Mouse (Mus musculus) frontal cortex, postnatal 25 days (tissue): ENCODE data around the gene Dock7.
A peak's percentile ranks its signal among the peaks of the same experiment; 100 is the strongest.
"Not testable (repeated sequence)": the region's sequence is repeated elsewhere in the genome, so short reads cannot be mapped to it uniquely, and the experiment has no call there.

Source experiments
- DNase-seq, 2 experiments: peaks; one replicate each; pipeline ENCODE4 v3.0.0; 2022; ENCODE audit warnings: low spot score in 2 of 2

Gene Dock7

DNA sequence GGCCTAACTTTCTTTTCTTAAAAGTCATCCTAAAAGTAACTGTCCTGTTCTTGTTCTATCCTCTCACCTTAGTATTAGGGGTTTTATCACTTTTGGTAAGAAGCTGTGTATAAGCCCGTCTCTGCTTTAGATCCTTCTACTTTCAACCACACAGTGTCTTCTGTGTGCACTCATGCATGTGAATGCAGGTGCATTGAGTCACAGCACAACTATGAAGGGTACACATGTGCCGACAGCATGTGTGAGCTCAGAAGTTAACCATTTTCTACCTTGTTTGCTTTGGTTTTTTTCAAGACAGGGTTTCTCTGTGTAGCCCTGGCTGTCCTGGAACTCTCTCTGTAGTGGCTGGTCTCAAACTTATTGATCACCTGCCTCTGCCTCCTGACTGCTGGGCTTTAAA lies 114.4 kb downstream of the Dock7 start:
- no peak for DNase-seq

DNA sequence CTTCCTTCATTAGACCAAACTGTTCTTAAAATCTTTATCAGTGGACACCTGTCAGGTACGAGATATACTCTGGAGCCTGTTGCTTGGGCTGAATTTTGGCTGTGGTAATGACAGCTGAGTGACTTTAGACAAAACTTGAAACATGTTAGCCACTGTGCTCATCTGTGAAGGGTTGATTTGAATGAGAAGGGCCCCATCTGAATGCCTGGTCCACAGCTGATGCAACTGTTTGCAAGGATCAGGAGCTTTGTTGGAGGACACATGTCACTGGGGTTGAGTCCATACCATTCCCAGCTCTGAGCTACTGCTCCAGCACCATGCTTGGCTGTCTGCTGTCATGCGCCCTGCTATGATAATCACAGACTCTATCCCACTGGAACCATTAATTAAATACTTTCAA lies 115.1 kb downstream of the Dock7 start:
- DNase-seq, result no peak

DNA sequence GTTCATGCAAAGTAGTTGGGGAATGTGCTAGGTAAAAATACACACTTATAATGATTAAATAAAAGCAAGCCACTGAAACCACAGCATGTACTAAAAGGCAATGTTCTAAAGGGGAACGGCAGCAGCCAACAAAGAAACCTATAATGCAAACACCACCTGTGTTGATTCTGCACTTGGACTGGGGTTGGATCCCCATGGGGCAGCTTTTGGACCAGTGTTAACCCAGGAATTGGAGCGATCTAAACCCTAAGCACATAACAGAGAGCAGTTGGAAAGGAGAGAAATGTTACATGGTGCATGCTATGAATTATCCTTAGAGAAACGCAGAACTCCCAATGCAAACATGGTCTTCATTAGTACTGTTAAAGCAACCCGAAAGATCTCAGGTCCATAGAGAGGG lies 127.2 kb downstream of the Dock7 start:
- DNase-seq, result no peak

DNA sequence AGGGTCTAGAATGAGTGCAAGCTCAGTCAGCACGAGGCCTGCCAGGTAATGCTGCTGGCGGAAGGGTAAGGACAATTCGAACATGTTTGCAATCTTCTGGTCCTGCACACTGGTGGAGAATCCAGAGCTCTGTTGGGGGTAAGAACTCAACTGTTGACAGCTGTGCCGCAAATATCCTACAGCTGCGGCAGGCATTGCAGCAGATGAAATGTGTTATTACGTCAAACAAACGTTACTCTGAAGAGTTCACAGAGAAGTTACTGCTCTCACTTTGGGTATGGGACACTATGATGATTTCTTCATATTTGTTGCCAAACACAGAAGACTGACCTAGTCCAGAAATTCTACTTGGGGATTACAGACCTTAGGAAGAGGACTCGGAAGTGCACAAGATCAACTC lies 136.0 kb downstream of the Dock7 start:
- DNase-seq, result no peak

DNA sequence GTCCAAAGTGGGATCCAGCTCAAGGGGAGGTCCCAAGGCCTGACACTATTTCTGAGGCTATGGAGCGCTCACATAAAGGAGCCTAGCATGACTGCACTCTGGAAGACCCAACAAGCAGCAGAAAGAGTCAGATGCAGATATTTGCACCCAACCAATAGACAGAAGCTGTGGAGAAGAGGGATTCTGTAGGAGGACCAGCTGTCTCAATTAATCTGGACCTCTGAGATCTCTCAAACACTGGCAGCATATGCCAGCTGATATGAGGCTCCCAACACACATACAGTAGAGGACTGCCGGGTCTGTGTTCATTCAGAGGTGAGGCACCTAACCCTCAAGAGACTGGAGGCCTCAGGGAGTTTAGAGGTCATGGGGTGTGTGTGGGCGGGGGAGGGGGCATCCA lies 140.7 kb downstream of the Dock7 start:
- not testable (repeated sequence) for DNase-seq

DNA sequence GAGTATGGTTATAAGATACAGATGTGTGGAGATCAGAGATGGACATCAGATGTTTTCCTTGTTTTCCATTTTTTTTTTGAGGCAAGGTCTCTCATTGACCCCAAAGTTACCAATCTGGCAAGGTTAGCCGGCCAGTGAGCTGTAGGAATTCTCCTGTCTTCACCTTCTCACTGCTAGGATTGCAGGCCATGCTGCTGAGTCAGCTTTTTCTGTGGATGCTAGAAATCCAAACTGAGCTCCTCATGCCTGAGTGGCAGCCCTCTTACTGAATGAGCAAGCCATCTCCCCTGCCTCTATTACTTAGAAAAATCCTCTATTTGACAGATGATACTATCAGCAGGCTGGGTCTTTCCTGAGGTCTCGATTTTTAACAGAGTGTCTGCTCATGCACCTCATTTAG lies 142.0 kb downstream of the Dock7 start:
- no peak for DNase-seq

DNA sequence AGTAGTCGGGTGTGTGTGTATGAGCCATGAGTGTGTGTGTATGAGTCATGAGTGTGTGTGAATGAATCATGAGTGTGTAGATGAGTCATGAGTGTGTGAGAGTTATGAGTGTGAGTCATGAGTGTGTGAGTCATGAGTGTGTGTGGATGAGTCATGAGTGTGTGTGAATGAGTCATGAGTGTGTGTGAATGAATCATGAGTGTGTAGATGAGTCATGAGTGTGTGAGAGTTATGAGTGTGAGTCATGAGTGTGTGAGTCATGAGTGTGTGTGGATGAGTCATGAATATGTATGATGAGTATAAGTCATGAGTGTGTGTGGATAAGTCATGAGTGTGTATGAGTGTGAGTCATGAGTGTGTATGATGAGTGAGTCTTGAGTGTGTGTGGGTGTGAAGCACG lies 142.4 kb downstream of the Dock7 start:
- DNase-seq, result not testable (repeated sequence)

DNA sequence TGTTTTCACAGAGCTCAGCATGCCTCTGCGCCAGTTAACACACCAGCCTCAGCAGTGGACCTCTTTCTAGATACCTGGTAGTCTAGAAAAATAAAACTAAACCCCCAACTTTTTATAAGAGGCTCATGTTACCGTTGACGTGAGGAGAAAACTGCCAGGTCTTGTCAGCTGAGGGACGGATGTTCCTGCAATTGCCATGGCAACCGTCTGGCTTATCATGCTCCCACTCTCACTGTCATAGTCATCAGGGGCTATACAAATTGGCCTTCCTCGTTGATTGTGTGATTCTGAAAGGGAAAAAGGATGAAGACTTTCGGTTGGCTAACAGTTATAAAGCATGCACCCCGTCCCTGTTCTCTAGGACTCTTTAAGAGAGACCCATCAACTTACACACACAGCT lies 145.0 kb downstream of the Dock7 start:
- DNase-seq, result no peak

DNA sequence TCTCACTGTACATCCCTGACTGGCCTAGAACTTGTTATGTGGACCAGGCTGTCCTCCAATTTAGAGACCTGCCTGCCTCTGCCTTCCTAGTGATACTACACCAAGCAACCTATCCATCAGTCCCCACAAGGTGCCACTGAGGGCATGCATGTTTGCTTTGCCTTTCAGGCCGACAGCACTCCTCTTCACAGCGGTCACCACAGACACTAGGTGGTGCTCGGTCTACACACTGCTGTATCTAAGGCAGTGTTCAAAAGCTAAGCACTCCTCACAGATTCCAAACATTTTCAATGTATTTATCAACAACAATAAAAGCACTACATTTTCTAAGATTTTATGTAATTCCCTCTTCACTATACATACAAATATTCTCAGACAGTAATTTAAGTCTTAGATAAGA lies 150.8 kb downstream of the Dock7 start:
- DNase-seq, result no peak

DNA sequence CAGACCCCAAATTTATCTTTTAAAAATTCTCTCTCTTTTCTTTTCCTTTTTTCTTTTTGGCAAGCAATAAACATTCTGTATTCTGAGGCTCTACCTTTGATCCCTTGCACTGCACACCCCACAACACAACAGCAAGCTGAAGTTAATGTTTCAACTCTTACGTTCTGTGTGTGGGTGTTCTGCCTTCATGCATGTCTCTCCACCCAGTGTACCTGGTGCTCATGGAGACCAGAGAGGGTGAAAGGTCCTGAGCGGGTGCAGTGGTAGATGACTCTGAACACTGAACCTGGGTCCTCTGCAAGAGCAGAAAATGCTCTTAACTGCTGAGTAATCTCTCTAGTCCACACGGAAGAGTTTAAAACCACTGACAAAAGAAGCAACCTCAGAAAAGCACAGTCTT lies 160.5 kb downstream of the Dock7 start:
- DNase-seq, result no peak

DNA sequence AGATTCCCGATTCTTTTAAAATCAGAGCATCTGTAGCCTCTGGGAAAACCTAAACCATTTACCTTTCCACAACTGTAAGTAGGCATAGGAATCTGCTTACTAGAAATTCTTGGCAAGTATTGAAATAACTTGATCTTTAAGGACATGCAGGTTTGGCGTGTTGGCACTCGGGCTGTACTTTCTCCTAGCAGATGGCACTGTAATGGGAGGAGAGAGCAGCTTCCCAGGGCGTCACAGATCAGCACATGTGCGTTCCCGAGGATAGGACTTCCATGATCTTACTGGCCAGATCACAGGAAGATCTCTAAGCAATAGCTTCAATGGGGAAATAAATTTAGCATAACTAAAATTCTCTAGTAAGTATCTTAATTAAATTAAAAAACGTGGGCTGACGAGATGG lies 164.7 kb downstream of the Dock7 start:
- no peak for DNase-seq

DNA sequence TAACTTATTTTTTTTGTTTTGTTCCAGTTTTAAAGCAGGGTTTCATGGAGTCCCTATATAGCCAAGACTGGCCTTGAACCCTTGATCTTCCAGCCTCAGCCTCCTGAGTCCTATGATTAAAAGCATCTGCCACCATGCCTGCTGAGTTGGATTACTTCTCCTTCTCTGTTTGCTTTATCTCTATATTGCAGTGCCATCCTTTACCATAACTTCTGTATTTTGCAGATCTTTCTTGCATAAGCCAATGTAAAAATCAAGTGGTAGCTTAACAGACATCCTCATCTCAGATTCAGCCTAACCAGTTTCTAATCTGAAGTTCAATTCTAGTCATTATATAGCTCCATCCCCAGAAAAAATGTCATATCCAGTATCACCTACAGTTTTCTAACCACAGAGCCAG lies 170.2 kb downstream of the Dock7 start:
- DNase-seq, result no peak

DNA sequence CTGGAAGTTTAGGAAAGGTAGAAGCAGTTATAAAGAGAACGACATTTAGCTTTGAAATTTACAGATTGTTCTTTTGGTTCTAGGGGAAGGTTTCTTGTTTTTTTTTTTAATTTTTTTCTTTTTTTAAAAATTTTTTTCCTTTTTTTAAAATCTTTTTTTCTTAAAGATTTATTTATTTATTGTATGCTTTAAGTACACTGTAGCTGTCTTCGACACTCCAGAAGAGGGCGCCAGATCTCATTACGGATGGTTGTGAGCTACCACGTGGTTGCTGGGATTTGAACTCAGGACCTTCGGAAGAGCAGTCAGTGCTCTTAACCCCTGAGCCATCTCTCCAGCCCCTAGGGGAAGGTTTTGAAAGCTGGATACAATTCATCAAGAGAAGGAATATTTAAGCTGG lies 182.5 kb downstream of the Dock7 start:
- not testable (repeated sequence) for DNase-seq

DNA sequence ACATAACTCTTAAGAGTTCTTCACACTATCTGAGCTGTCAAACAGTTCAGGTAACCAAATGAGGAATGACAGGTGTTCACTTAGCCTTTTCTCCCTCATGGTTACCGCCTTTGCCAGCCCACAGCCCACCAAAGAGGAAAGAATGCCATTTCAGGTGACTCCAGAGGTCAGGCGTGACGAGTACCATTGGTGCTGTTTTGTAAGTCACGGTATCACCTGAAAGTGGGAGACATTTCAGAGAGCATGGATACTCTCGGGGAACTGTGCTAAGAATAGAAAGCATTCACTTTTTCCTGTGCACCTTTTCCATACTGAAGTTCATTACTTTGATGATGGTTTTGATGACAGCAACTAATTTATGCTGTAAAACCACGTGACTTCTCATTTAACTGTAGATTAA lies 184.7 kb downstream of the Dock7 start:
- no peak for DNase-seq

DNA sequence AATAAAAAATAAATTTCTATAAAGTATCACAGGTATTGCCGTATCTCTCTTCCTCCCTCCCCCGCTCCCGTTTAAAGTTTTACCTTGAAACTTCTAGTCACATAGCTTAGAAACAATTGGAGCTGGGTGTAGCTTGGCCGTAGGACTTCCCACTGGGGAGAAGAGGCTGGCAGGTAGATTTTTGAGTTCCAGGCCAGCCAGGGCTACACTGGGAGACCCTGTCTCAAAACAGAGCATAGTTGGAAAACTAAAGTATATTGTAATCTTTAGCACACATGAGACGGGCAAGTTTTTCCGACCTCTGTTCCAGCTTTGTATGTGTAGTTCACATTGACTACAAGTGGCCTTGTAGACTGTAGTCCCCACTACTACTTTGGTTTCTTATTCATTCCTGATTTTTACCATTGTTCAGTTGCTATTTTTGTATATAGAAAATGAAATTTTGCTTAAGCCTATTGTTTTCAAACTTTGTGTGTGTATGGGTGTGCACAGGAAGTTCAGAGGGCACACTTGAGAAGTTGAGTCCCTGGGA lies 195.4 kb downstream of the Dock7 start:
- DNase-seq, result no peak

DNA sequence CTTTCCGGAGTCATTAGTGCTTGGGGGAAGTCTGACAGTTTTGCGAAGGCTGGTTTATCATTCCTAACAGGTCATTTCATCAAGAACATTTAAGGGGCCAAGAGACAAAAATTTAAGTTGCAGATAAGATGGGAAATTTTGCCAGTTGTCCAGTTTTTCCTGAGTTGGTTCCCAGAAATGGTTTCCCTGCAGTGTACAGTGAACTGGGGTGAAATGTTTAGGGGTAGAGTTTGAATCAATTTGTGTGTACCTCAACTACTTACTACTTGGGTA lies 195.9 kb downstream of the Dock7 start:
- no peak for DNase-seq

DNA sequence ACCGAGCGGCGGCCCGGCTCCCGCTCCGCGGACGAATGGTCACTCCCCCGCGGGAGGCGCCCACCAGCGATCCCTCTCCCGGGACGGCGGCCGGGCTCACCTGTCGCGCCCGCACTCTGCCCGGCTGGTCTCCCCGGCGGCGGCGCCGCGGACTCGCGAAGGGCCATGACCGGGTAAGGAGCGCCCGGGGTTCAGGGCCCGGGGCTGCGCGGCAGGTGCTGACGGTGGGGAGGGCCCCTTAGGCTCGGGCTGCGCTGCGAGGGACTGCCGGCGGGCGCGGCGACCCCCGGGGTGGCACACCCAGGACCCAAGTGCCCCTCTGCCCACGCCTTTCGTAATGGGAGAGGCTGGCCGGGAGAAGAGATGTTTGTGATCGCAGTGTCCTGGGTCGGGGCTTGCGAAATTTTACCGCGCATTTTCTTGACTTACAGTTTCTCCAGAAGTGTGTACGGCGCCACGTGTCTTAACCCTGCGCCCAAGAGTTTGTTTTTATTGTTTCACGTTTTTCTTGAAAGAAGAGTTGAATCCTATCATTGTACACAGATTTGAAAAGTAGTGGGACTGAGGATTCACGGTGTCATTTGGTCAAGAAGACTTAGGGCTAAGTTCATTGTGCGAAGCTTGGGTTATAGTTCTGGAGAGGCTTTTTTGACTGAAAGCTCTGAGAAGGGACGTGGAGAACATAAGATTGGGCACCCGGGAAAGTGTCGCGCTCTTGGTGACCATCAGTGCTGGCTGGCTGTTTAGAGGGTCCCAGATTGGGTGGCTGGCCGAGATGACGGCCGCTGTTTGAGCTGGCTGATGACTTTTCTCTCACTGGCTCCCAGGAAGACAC lies 196.4 kb downstream of the Dock7 start:
- no peak for DNase-seq

DNA sequence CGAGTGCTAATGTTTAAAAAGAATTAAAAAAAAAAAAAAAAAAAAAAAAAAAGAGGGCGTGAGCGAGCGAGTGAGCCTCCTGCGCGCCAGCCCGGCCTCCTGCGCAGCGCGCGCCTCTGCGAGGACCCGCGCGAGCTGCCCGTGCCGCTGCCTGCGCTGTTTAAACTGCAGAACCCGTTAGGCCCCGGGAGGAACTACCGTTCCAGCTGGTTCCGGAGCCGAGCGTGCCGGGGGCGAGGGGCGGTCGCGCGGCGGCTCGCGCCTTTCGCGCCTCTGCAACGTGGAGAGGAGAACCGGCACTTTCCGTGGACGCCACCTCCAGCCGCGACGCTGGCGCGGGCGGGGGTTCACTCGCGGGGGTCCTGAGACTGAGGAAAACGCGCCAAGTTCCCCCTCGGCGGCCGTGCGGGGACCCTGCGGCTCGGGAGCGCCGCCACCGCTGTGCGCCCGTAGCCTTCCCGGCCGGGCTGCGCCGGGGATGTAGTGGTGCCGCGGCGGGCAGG lies 197.1 kb downstream of the Dock7 start, which contains the start of gene Usp1:
TSS of gene Usp1 (plus strand) at position 243 of the 503 bp plus-strand sequence.
- peak; percentile 66 to 73 for DNase-seq

DNA sequence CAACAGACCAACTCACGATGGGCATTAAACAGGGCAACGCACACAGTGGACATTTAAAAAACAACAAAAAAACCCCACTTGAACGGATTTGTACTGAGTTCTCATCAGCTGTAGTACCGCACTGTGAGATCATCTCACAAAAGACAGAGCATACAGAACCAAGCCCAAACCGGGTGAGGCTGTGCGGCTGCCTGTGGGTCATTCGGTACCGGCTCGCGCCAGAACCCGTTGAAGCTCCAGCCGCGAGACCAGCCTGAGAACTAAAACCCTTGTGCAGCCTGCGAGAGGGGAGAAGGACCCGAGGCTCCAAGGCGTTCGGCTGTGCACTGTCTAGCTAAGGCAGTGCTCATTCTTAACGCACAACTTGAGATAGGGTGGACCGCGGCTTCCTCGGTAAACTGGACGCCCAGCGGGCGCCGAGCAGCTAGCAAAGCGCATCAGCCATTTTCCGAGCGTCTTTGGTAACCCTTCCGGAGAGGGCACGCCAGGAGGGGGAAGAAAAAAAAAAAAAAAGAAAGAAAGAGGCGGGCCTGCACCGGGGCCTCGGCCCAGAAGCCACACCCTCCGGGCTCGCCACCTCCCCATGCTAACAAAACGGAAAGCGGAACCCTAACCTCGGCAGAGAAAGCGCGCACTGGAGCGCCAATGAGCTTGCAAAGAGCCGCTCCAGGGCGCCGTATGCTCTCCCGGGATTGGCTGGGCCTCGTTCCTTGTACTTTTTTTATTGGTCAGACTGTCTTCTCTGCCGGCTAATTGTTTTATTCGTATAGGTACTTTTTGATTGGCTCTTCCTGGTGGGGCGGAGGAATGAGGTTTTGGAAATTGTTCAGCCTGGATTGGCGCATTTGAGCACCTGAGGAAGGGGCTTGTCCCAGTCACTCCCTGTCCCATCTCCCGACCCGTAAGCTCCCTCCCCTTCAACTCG lies 197.8 kb downstream of the Dock7 start:
- DNase-seq, result peak; percentile 88 to 95

DNA sequence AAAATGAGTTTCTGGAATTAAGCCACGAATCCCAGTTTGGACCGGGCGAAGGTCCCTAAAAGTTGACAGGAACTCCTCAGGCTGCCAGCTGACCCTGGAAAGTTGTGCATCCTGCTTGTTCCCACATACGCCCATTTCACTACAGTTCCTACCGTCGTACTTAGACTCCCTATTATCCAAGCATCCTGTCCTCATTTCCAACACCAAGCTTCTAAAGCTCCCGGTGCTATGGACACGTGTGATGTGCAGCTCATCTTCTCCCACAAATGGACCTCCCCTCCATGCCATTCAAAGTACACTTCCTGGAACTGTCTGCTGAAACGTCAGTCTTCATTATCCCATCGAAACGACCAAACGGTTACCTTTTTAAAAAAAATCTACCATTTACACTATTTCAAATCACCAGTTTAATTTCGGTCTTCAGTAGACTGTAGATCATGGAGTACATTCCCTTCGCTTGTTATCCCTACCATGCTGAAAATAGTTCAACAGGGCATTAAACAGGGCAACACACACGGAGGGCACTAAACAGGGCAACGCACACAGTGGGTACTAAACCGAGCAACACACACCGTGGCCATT lies 198.6 kb downstream of the Dock7 start:
- DNase-seq, result no peak

DNA sequence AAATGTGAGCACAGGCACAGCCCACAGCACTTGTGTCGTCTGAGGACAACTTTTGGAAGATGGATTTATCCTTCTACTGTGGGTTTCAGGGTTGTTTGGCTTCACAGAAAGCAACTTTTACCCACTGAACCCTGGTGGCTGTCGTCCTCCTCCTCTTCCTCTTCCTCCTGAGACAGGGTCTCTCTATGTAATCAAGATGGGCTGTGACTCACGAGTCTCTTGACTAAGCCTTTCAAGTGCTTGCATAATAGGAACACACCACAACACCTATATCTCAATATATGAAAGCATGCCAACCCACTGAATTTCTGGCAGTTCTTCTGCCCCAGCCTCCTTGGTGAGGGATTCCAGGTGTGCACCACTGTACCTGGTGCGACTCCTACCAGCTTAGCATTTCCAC lies 199.8 kb downstream of the Dock7 start:
- DNase-seq, result no peak

DNA sequence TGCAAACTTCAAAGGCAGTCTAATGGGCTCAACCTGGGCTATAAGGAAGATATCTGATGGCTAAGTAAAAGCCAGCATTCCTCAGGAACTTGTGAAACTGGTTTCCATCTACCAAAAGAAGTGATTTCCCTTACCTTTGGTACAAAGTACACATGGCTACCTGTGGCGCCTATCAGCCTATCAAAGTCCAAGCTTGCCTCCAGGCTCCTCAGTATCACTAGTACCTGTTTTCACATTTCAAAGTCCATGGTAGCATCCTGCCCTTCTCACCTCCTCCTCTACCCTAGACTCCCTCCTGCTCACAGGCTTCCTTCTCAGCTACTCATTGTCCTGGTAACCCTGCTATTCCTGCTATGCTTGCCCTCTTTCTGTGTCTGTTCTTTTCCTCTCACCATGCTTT lies 202.5 kb downstream of the Dock7 start:
- no peak for DNase-seq
